Mouse (Mus musculus): ENCODE results near the gene Cmtm2a.

GRCm38 (mm10) chr8:104239418-104239861 lies 53.5 kb downstream of the Cmtm2a start:
- TF ChIP-seq CTCF (conservative IDR thresholded peaks at IDR 0.05; ENCODE audit: low read length) (no peak), NANOG (IDR thresholded peaks at IDR 0.05; ENCODE audit: borderline replicate concordance, low read length) (no peak), POU5F1 (IDR thresholded peaks at IDR 0.05; ENCODE audit: borderline replicate concordance, low read length) (no peak)
